Mouse (Mus musculus): ENCODE data around the gene Sult6b2. TPM values are rescaled to one million over a fixed set of nuclear protein-coding genes. Genes with fewer than 3 reads are reported as not detected.

Sult6b2 gene
- polyA plus RNA-seq, 1 experiment from 2014 or later = not detected

GRCm38 (mm10) chr6:142788042-142788987, 16.0 kb downstream of the Sult6b2 start:
- H3K4me1 ChIP-seq = peaks cover 13% of the 10 kb centered on the region
- no peak overlapping the region for H3K4me3 ChIP-seq
- H3K27me3 ChIP-seq = no peaks in the 10 kb centered on the region
- no peaks in the 10 kb centered on the region for H3K9me3 ChIP-seq (replicated peaks)
- H3K27ac ChIP-seq = no peak overlapping the region
- ATAC-seq (ENCODE audit: low FRiP score) = no peak
- no peak overlapping the region for H3K4me2 ChIP-seq (replicated peaks)
- no peak overlapping the region for H3K9ac ChIP-seq
- WGBS = 63% methylated on average over 18 of the region's 18 CpGs
- no peaks in the 10 kb centered on the region for H3K36me3 ChIP-seq

GRCm38 (mm10) chr6:142786106-142786505, 18.2 kb downstream of the Sult6b2 start:
- no peaks in the 10 kb centered on the region for H3K4me1 ChIP-seq
- no peak overlapping the region for H3K9ac ChIP-seq
- no peak overlapping the region for H3K4me2 ChIP-seq (replicated peaks)
- no peaks in the 10 kb centered on the region for H3K9me3 ChIP-seq (replicated peaks)
- ATAC-seq (ENCODE audit: low FRiP score) = no peak
- no peaks in the 10 kb centered on the region for H3K36me3 ChIP-seq
- no peak overlapping the region for H3K27ac ChIP-seq
- H3K4me3 ChIP-seq = no peak overlapping the region
- WGBS = 86% methylated on average over 21 of the region's 21 CpGs
- H3K27me3 ChIP-seq = no peaks in the 10 kb centered on the region

- H3K27me3 ChIP-seq = no peaks in the 10 kb centered on the region
- H3K9ac ChIP-seq = no peak overlapping the region
- H3K4me2 ChIP-seq (replicated peaks) = no peak overlapping the region
Observed at GRCm38 (mm10) chr6:142785343-142785742, 19.0 kb downstream of the Sult6b2 start.

GRCm38 (mm10) chr6:142781286-142781685, 23.0 kb downstream of the Sult6b2 start:
- Histone ChIP-seq H3K9ac (no peak overlapping the region), H3K27me3 (no peaks in the 10 kb centered on the region), H3K36me3 (0 out of 2 replicates have a peak, but pooled peaks cover 4% of the 10 kb centered on the region), H3K9me3 (replicated peaks) (no peaks in the 10 kb centered on the region), H3K4me1 (peaks cover 11% of the 10 kb centered on the region), H3K4me2 (replicated peaks) (no peak overlapping the region), H3K4me3 (no peak overlapping the region), H3K27ac (no peak overlapping the region)
- no peak for ATAC-seq (ENCODE audit: low FRiP score)
- 78% methylated on average over 7 of the region's 7 CpGs for WGBS

More at GRCm38 (mm10) chr6:142785343-142785742, 19.0 kb downstream of the Sult6b2 start:
- Histone ChIP-seq H3K4me1 (peaks cover 4% of the 10 kb centered on the region), H3K36me3 (no peaks in the 10 kb centered on the region), H3K4me3 (no peak overlapping the region), H3K27ac (no peak overlapping the region), H3K9me3 (replicated peaks) (no peaks in the 10 kb centered on the region)
- WGBS = 42% methylated on average over 4 of the region's 4 CpGs
- ATAC-seq (ENCODE audit: low FRiP score) = no peak

GRCm38 (mm10) chr6:142780574-142781033, 23.7 kb downstream of the Sult6b2 start:
- peak; percentile 41 for ATAC-seq (ENCODE audit: low FRiP score)
- no peaks in the 10 kb centered on the region for H3K27me3 ChIP-seq
- H3K9ac ChIP-seq = no peak overlapping the region
- H3K4me2 ChIP-seq (replicated peaks) = no peak overlapping the region
- peaks cover 11% of the 10 kb centered on the region; the same call in 1 of the 2 replicates for H3K36me3 ChIP-seq
- H3K9me3 ChIP-seq (replicated peaks) = no peaks in the 10 kb centered on the region
- 62% methylated on average over 4 of the region's 4 CpGs for WGBS
- H3K4me3 ChIP-seq = no peak overlapping the region
- H3K4me1 ChIP-seq = peaks cover 11% of the 10 kb centered on the region
- H3K27ac ChIP-seq = peak overlapping the region; percentile 64; the same call in 1 of the 2 replicates

- no peak overlapping the region for H3K4me2 ChIP-seq (replicated peaks)
- H3K9ac ChIP-seq = no peak overlapping the region
- H3K9me3 ChIP-seq (replicated peaks) = no peaks in the 10 kb centered on the region
- 57% methylated on average over 14 of the region's 14 CpGs for WGBS
- H3K27ac ChIP-seq = peak overlapping the region; percentile 64
- peaks cover 13% of the 10 kb centered on the region; the same call in 1 of the 2 replicates for H3K36me3 ChIP-seq
- peak; percentile 70 for ATAC-seq (ENCODE audit: low FRiP score)
- no peaks in the 10 kb centered on the region for H3K27me3 ChIP-seq
- H3K4me3 ChIP-seq = no peak overlapping the region
- peaks cover 11% of the 10 kb centered on the region for H3K4me1 ChIP-seq
Observed at GRCm38 (mm10) chr6:142779812-142780573, 24.3 kb downstream of the Sult6b2 start.

- 56% methylated on average over 11 of the region's 11 CpGs for WGBS
- Histone ChIP-seq H3K4me3 (no peak overlapping the region), H3K36me3 (peaks cover 17% of the 10 kb centered on the region), H3K9me3 (replicated peaks) (no peaks in the 10 kb centered on the region), H3K4me2 (replicated peaks) (no peak overlapping the region), H3K27ac (0 out of 2 replicates have a peak overlapping the region, but pooled peaks have one; percentile 64), H3K27me3 (no peaks in the 10 kb centered on the region), H3K4me1 (peaks cover 11% of the 10 kb centered on the region), H3K9ac (no peak overlapping the region)
- peak; percentile 54 for ATAC-seq (ENCODE audit: low FRiP score)
Observed at GRCm38 (mm10) chr6:142779045-142779811, 25.1 kb downstream of the Sult6b2 start.

- WGBS = 83% methylated on average over 4 of the region's 4 CpGs
- H3K4me2 ChIP-seq (replicated peaks) = no peak overlapping the region
- peaks cover 40% of the 10 kb centered on the region for H3K36me3 ChIP-seq
- H3K9me3 ChIP-seq (replicated peaks) = no peaks in the 10 kb centered on the region
- no peak overlapping the region for H3K27ac ChIP-seq
- H3K27me3 ChIP-seq = no peaks in the 10 kb centered on the region
- no peak overlapping the region for H3K4me3 ChIP-seq
- H3K9ac ChIP-seq = no peak overlapping the region
- ATAC-seq (ENCODE audit: low FRiP score) = no peak
- peaks cover 11% of the 10 kb centered on the region for H3K4me1 ChIP-seq
Observed at GRCm38 (mm10) chr6:142776935-142777334, 27.4 kb downstream of the Sult6b2 start.

- no peak overlapping the region for H3K4me2 ChIP-seq (replicated peaks)
- ATAC-seq (ENCODE audit: low FRiP score) = no peak
- peaks cover 66% of the 10 kb centered on the region for H3K36me3 ChIP-seq
- WGBS = 93% methylated on average over 5 of the region's 5 CpGs
- H3K9ac ChIP-seq = no peak overlapping the region
- H3K4me3 ChIP-seq = no peak overlapping the region
- H3K27me3 ChIP-seq = no peaks in the 10 kb centered on the region
- H3K4me1 ChIP-seq = no peaks in the 10 kb centered on the region
- no peak overlapping the region for H3K27ac ChIP-seq
- no peaks in the 10 kb centered on the region for H3K9me3 ChIP-seq (replicated peaks)
Observed at GRCm38 (mm10) chr6:142773566-142773965, 30.7 kb downstream of the Sult6b2 start.

GRCm38 (mm10) chr6:142771643-142772042, 32.7 kb downstream of the Sult6b2 start:
- no peaks in the 10 kb centered on the region for H3K4me1 ChIP-seq
- ATAC-seq (ENCODE audit: low FRiP score) = no peak
- H3K36me3 ChIP-seq = peaks cover 82% of the 10 kb centered on the region

GRCm38 (mm10) chr6:142769896-142770295, 34.4 kb downstream of the Sult6b2 start:
- WGBS = 85% methylated on average over 3 of the region's 3 CpGs
- peaks cover 85% of the 10 kb centered on the region for H3K36me3 ChIP-seq
- no peaks in the 10 kb centered on the region for H3K9me3 ChIP-seq (replicated peaks)

More at GRCm38 (mm10) chr6:142771643-142772042, 32.7 kb downstream of the Sult6b2 start:
- no peak overlapping the region for H3K4me2 ChIP-seq (replicated peaks)
- no peaks in the 10 kb centered on the region for H3K27me3 ChIP-seq
- no peak overlapping the region for H3K27ac ChIP-seq
- 96% methylated on average over 4 of the region's 4 CpGs for whole genome bisulfite sequencing
- no peak overlapping the region for H3K4me3 ChIP-seq
- H3K9ac ChIP-seq = no peak overlapping the region
- no peaks in the 10 kb centered on the region for H3K9me3 ChIP-seq (replicated peaks)

More at GRCm38 (mm10) chr6:142769896-142770295, 34.4 kb downstream of the Sult6b2 start:
- Histone ChIP-seq H3K9ac (no peak overlapping the region), H3K4me2 (replicated peaks) (no peak overlapping the region), H3K27me3 (no peaks in the 10 kb centered on the region), H3K27ac (no peak overlapping the region), H3K4me1 (no peaks in the 10 kb centered on the region), H3K4me3 (no peak overlapping the region)
- ATAC-seq (ENCODE audit: low FRiP score) = no peak

All from hindbrain, embryonic 12.5 days (tissue).